Mouse (Mus musculus) CH12.LX (cell line): ENCODE measurements around the gene Smg6.

Source experiments
- CTCF ChIP-seq, 2 experiments: IDR thresholded peaks in 1 of 2; conservative IDR thresholded peaks in 1 of 2; 2 replicates each; pipeline ENCODE4 v1.5.1; 2011 to 2012; ENCODE audit warnings: low read depth in 2 of 2, low read length in 2 of 2, improper control_type of control experiment in 1 of 2, inconsistent platforms in 1 of 2, mild to moderate bottlenecking in 1 of 2, moderate library complexity in 1 of 2
- ELF1 ChIP-seq: IDR thresholded peaks from 2 replicates; pipeline ENCODE4 v1.6.1; 2014; ENCODE audit warnings: low read depth, mild to moderate bottlenecking, inconsistent platforms, low read length, improper control_type of control experiment
- HCFC1 ChIP-seq: IDR thresholded peaks from 2 replicates; pipeline ENCODE4 v1.6.1; 2012; ENCODE audit warnings: low read depth, mild to moderate bottlenecking, inconsistent platforms, low read length, improper control_type of control experiment
- MAFK ChIP-seq: IDR thresholded peaks from 2 replicates; pipeline ENCODE4 v1.6.1; 2011; ENCODE audit warnings: low read length, improper control_type of control experiment; ENCODE audit not compliant: insufficient replicate concordance
- MAX ChIP-seq: IDR thresholded peaks from 2 replicates; pipeline ENCODE4 v1.6.1; 2011; ENCODE audit warnings: low read length, improper control_type of control experiment
- MEF2A ChIP-seq: IDR thresholded peaks from 2 replicates; pipeline ENCODE4 v1.6.1; 2014; ENCODE audit warnings: low read depth, mild to moderate bottlenecking, inconsistent platforms, low read length, improper control_type of control experiment, borderline replicate concordance
- MXI1 ChIP-seq: IDR thresholded peaks from 2 replicates; pipeline ENCODE4 v1.6.1; 2011; ENCODE audit warnings: mild to moderate bottlenecking, low read depth, low read length, improper control_type of control experiment
- NELFE ChIP-seq: IDR thresholded peaks from 2 replicates; pipeline ENCODE4 v1.6.1; 2011; ENCODE audit warnings: low read depth, low read length, improper control_type of control experiment
- POLR2A ChIP-seq: IDR thresholded peaks from 2 replicates; pipeline ENCODE4 v1.6.1; 2011; ENCODE audit warnings: low read depth, mild to moderate bottlenecking, improper control_type of control experiment, low read length
- UBTF ChIP-seq: IDR thresholded peaks from 2 replicates; pipeline ENCODE4 v1.6.1; 2012; ENCODE audit warnings: low read depth, mild to moderate bottlenecking, inconsistent platforms, low read length, improper control_type of control experiment, moderate library complexity
- ZNF384 ChIP-seq: IDR thresholded peaks from 2 replicates; pipeline ENCODE4 v1.6.1; 2012; ENCODE audit warnings: low read depth, low read length, improper control_type of control experiment, inconsistent platforms

GRCm38 (mm10) chr11:74960031-74960551 is 34.5 kb downstream of the Smg6 start:
- TF ChIP-seq POLR2A: no peak
- 0 out of 2 replicates have a peak, but pooled peaks have one; percentile 37 for TF ChIP-seq MAX
- no peak for TF ChIP-seq MAFK
- TF ChIP-seq HCFC1: no peak
- no peak for TF ChIP-seq UBTF
- no peak for TF ChIP-seq MXI1
- TF ChIP-seq MEF2A: peak; percentile 77; the same call in 1 of the 2 replicates
- no peak for TF ChIP-seq ELF1
- TF ChIP-seq NELFE: no peak
- TF ChIP-seq CTCF (conservative IDR thresholded peaks at IDR 0.05 in 1 of 2, IDR thresholded peaks at IDR 0.05 in 1 of 2; ENCODE audit: low read depth in 2 of 2, low read length in 2 of 2): no peak
- peak; percentile 7; the same call in 1 of the 2 replicates for TF ChIP-seq ZNF384
